Mouse (Mus musculus) heart, embryonic 11.5 days (tissue): ENCODE measurements around the gene Kcnip1. TPM values are rescaled to one million over a fixed set of nuclear protein-coding genes. Genes with fewer than 3 reads are reported as not detected.

ENCODE experiments used
- ATAC-seq: fragments of 200-750 bp; cut with Nextera tagmentation; replicated peaks from 2 replicates; pipeline ENCODE4 v1.8.0; 2017; ENCODE audit warnings: moderate library complexity; ENCODE audit not compliant: insufficient number of reproducible peaks, low FRiP score, low TSS enrichment
- H3K27ac ChIP-seq: fragments of 300-500 bp; sonication (generic); 2 replicates; pipeline ENCODE4 v1.5.1; 2014; ENCODE audit warnings: mild to moderate bottlenecking, low read depth, low read length
- H3K27me3 ChIP-seq: fragments of 300-500 bp; sonication (generic); 2 replicates; pipeline ENCODE4 v1.6.1; 2014; ENCODE audit warnings: mild to moderate bottlenecking, low read length, mixed read lengths; ENCODE audit not compliant: control insufficient read depth, insufficient read depth
- H3K36me3 ChIP-seq: fragments of 300-500 bp; sonication (generic); 2 replicates; pipeline ENCODE4 v1.6.1; 2014; ENCODE audit warnings: mild to moderate bottlenecking, low read length, moderate library complexity, mixed read lengths; ENCODE audit not compliant: control insufficient read depth, insufficient read depth
- H3K4me1 ChIP-seq: fragments of 300-500 bp; sonication (generic); 2 replicates; pipeline ENCODE4 v1.6.1; 2014; ENCODE audit warnings: low read length; ENCODE audit not compliant: control insufficient read depth, insufficient read depth
- H3K4me2 ChIP-seq: fragments of 300-500 bp; sonication (generic); 2 replicates; pipeline ENCODE4 v1.6.1; 2014; ENCODE audit warnings: mild to moderate bottlenecking, moderate library complexity
- H3K4me3 ChIP-seq: fragments of 300-500 bp; sonication (generic); 2 replicates; pipeline ENCODE4 v1.5.1; 2014; ENCODE audit warnings: low read depth, low read length
- H3K9ac ChIP-seq: fragments of 300-500 bp; sonication (generic); 2 replicates; pipeline ENCODE4 v1.6.1; 2014; ENCODE audit warnings: mild to moderate bottlenecking, low read depth, low read length, moderate library complexity
- H3K9me3 ChIP-seq: fragments of 300-500 bp; sonication (generic); replicated peaks from 2 replicates; pipeline ENCODE4 v1.6.1; 2016; ENCODE audit warnings: low read length; ENCODE audit not compliant: control insufficient read depth
- WGBS: fragments of 180-500 bp; shearing (Covaris S2); extraction: QIAGEN DNeasy Blood & Tissue Kit; methylation state at CpG from one replicate; pipeline ENCODE4 v1.1.7; 2014; ENCODE audit not compliant: insufficient replicate concordance; 5-methylcytosine and 5-hydroxymethylcytosine counted together
- polyA plus RNA-seq: library from polyadenylated mRNA; unstranded; fragments of >200 nt; fragmentation: Nextera tagmentation; extraction: Ambion mirVana; gene quantifications from 2 replicates; pipeline ENCODE4 v1.2.1, GENCODE M21; 2014

Kcnip1 gene
- polyA plus RNA-seq, 1 experiment from 2014 or later: 0.44 TPM

DNA sequence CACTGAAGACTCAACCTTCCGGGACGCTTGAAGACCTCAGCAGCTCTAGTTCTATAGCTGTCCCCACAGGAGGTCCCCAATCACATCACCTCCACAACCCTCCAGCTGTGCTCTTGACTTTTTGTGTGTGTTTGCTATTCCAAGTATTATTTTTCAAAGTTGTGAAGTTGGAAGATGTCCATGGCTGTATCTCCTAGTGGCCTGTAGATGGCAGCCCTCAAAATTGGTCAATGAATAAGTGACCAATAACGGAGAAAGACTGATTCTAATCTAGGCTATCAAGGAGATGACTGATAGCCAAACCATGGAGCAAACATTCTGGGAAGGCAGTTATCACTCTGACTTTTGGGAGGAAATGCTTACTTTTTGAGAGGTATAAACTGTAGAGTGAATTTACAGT lies 123.4 kb downstream of the Kcnip1 start:
- Histone ChIP-seq H3K27me3 (no peaks in the 10 kb centered on the region), H3K9me3 (no peaks in the 10 kb centered on the region), H3K9ac (no peak overlapping the region), H3K36me3 (no peaks in the 10 kb centered on the region), H3K4me1 (peaks cover 24% of the 10 kb centered on the region), H3K4me2 (no peak overlapping the region), H3K27ac (no peak overlapping the region), H3K4me3 (no peak overlapping the region)
- no peak for ATAC-seq
- 63% methylated on average over 3 of the region's 3 CpGs for WGBS

GRCm38 (mm10) chr11:33866775-33867174 lies 126.2 kb downstream of the Kcnip1 start:
- H3K9ac ChIP-seq: no peak overlapping the region
- no peak overlapping the region for H3K4me2 ChIP-seq
- no peak overlapping the region for H3K4me3 ChIP-seq
- H3K9me3 ChIP-seq: no peaks in the 10 kb centered on the region
- no peaks in the 10 kb centered on the region for H3K36me3 ChIP-seq
- H3K4me1 ChIP-seq: peaks cover 5% of the 10 kb centered on the region; the same call in 1 of the 2 replicates
- H3K27me3 ChIP-seq: no peaks in the 10 kb centered on the region
- H3K27ac ChIP-seq: no peak overlapping the region
- 75% methylated on average over 6 of the region's 6 CpGs for WGBS
- no peak for ATAC-seq

- Histone ChIP-seq H3K9me3 (no peaks in the 10 kb centered on the region), H3K4me2 (no peak overlapping the region), H3K4me1 (no peaks in the 10 kb centered on the region; the same call in 1 of the 2 replicates), H3K9ac (no peak overlapping the region), H3K27ac (no peak overlapping the region), H3K27me3 (no peaks in the 10 kb centered on the region), H3K4me3 (no peak overlapping the region), H3K36me3 (no peaks in the 10 kb centered on the region)
- ATAC-seq: no peak
- 90% methylated on average over 4 of the region's 4 CpGs for WGBS
Measured at GRCm38 (mm10) chr11:33864245-33864644, 128.7 kb downstream of the Kcnip1 start.

- Histone ChIP-seq H3K4me1 (no peaks in the 10 kb centered on the region; the same call in 1 of the 2 replicates), H3K4me2 (no peak overlapping the region), H3K9ac (no peak overlapping the region), H3K9me3 (no peaks in the 10 kb centered on the region), H3K27ac (no peak overlapping the region), H3K4me3 (no peak overlapping the region), H3K36me3 (no peaks in the 10 kb centered on the region), H3K27me3 (no peaks in the 10 kb centered on the region)
- ATAC-seq: no peak
Measured at GRCm38 (mm10) chr11:33861823-33862222, 131.1 kb downstream of the Kcnip1 start.

DNA sequence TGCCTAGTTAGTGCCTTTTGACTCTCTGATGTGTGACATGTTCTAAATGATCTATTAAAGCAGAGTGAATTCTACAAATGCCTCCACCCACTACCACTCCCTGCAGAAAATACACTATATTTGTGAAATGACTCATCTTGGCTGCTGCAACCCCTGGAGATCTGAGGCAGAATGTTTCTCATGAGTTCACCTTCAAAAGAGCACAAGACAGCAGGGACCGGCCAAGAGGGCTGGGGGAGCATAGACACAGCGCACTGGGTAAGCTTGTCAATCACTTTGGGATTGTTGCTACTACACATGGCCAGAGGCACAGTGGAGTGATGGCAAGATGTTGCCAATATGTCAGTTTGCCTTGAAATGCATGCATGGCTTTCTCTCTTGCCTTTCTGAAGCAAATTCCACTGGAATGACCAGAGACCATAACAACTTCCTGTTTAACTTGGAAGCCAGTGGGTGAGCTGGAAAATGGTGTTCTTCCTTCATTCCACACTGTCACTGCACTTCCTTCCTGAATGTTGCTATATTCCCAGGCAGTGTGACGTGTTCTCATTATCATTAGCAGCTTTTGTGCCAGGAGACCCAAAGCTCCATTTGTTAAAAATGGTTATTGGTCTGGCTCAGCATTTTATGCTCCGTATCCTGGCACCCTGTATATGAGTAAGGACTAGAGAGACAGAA lies 131.9 kb downstream of the Kcnip1 start:
- H3K4me3 ChIP-seq: no peak overlapping the region
- no peak overlapping the region for H3K9ac ChIP-seq
- 71% methylated on average over 4 of the region's 4 CpGs for WGBS
- no peak overlapping the region for H3K4me2 ChIP-seq
- no peaks in the 10 kb centered on the region; the same call in 1 of the 2 replicates for H3K4me1 ChIP-seq
- no peak overlapping the region for H3K27ac ChIP-seq
- no peaks in the 10 kb centered on the region for H3K9me3 ChIP-seq
- no peaks in the 10 kb centered on the region for H3K36me3 ChIP-seq
- H3K27me3 ChIP-seq: no peaks in the 10 kb centered on the region
- ATAC-seq: no peak

DNA sequence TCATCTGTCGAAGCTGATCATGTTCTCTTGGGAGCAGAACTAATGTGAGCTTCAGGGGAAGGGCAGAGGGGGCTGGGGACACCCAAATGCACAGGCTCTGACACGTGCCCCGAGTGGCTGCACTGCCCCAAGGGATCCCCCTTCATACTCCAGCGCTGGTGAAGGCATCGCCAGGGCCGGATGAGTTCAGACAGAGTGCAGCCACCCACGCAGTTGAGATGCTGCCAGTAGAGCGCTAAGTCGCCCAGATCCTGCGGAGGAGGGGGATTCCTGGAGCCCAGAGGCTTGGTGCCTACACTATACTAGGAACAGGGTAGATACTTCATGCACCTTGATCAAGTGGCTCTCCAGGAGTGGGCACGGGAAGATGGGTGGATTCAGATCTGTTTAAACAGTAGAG lies 143.3 kb downstream of the Kcnip1 start:
- no peak for ATAC-seq
- no peak overlapping the region for H3K9ac ChIP-seq
- 58% methylated on average over 11 of the region's 11 CpGs for WGBS
- H3K27me3 ChIP-seq: peaks cover 27% of the 10 kb centered on the region
- no peaks in the 10 kb centered on the region for H3K9me3 ChIP-seq
- no peak overlapping the region for H3K4me2 ChIP-seq
- no peaks in the 10 kb centered on the region for H3K36me3 ChIP-seq
- H3K4me1 ChIP-seq: peaks cover 12% of the 10 kb centered on the region
- H3K27ac ChIP-seq: no peak overlapping the region
- no peak overlapping the region for H3K4me3 ChIP-seq

DNA sequence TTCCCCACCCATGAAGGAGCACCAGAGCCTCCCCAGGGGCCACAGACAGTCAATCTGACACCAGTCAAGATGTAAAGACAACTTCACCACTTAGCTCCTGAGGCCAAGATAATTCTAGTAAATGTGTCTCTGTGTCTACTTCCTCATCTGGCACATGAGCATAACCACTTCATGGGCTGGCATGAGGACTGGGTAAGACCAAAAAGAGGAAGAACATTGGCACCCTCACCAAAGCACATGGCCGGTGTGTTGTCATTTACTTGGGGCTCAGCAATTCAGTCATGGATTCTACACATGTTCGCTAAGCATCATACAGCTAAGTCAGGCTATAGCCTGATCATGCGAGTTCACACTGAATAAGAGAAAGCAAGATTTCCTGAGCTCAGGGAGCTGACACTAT lies 144.3 kb downstream of the Kcnip1 start:
- no peak overlapping the region for H3K9ac ChIP-seq
- no peaks in the 10 kb centered on the region for H3K36me3 ChIP-seq
- WGBS: 85% methylated on average over 3 of the region's 3 CpGs
- no peak for ATAC-seq
- H3K27ac ChIP-seq: no peak overlapping the region
- no peak overlapping the region for H3K4me3 ChIP-seq
- H3K9me3 ChIP-seq: no peaks in the 10 kb centered on the region
- peaks cover 36% of the 10 kb centered on the region for H3K27me3 ChIP-seq
- H3K4me2 ChIP-seq: no peak overlapping the region
- peaks cover 12% of the 10 kb centered on the region for H3K4me1 ChIP-seq

DNA sequence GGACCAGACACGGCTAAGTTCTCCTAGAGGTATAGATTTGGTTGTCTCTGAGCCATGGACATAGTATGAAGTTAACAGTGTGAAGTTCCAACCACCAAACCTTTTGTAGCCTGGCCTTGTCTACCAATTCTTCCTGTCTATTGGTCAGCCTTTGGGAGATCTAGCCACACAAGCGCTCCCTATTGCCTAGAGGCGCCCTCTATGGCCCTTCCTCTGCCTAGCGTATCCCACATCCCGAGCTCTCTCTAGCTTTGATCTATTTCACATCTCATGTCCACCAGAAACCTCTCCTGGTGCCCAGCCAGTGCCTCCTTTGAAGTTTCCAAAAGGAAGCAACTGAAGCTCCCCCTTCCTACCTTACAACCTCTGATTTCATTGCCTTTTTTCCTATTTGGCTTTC lies 147.0 kb downstream of the Kcnip1 start:
- Histone ChIP-seq H3K36me3 (no peaks in the 10 kb centered on the region), H3K27ac (no peak overlapping the region), H3K9ac (no peak overlapping the region), H3K27me3 (peaks cover 63% of the 10 kb centered on the region), H3K9me3 (no peaks in the 10 kb centered on the region), H3K4me2 (no peak overlapping the region), H3K4me3 (no peak overlapping the region), H3K4me1 (peaks cover 10% of the 10 kb centered on the region)
- no peak for ATAC-seq
- 47% methylated on average over 5 of the region's 5 CpGs for WGBS

- Histone ChIP-seq H3K9ac (peak overlapping the region; percentile 11), H3K4me1 (no peaks in the 10 kb centered on the region; the same call in 1 of the 2 replicates), H3K27ac (no peak overlapping the region), H3K4me2 (peak overlapping the region; percentile 90), H3K4me3 (peak overlapping the region; percentile 48), H3K27me3 (peaks cover 70% of the 10 kb centered on the region), H3K36me3 (no peaks in the 10 kb centered on the region), H3K9me3 (no peaks in the 10 kb centered on the region)
- 0 out of 2 replicates have a peak, but pooled peaks have one; percentile 35 for ATAC-seq
- WGBS: under 1% methylated on average over 52 of the region's 52 CpGs
Measured at GRCm38 (mm10) chr11:33843294-33843864, 149.6 kb downstream of the Kcnip1 start.
